Mouse (Mus musculus): ENCODE data around the gene Rab44. TPM values are rescaled to one million over a fixed set of nuclear protein-coding genes. Genes with fewer than 3 reads are reported as not detected.

The Rab44 gene
- polyA plus RNA-seq, 1 experiment from 2014 or later = 0.39 TPM

- Histone ChIP-seq H3K4me2 (replicated peaks; ENCODE audit: low read depth, low read length) (no peak overlapping the region), H3K9ac (ENCODE audit: low read depth, low read length) (no peak overlapping the region), H3K36me3 (ENCODE audit: control insufficient read depth, insufficient read depth, low read length) (no peaks in the 10 kb centered on the region), H3K27ac (ENCODE audit: low read depth, low read length) (no peak overlapping the region), H3K9me3 (ENCODE audit: control insufficient read depth, low read length) (no peaks in the 10 kb centered on the region), H3K27me3 (ENCODE audit: control insufficient read depth, insufficient read depth, low read length) (no peaks in the 10 kb centered on the region), H3K4me1 (ENCODE audit: control insufficient read depth, insufficient read depth, low read length) (0 out of 2 replicates have a peak, but pooled peaks cover 2% of the 10 kb centered on the region), H3K4me3 (ENCODE audit: low read length) (no peak overlapping the region)
- 81% methylated on average over 7 of the region's 7 CpGs for WGBS
- no peak for ATAC-seq (ENCODE audit: low FRiP score, low TSS enrichment)
Measured at GRCm38 (mm10) chr17:29137906-29138305, 24.0 kb downstream of the Rab44 start.

- Histone ChIP-seq H3K27ac (ENCODE audit: low read depth, low read length) (no peak overlapping the region), H3K4me2 (replicated peaks; ENCODE audit: low read depth, low read length) (no peak overlapping the region), H3K36me3 (ENCODE audit: control insufficient read depth, insufficient read depth, low read length) (no peaks in the 10 kb centered on the region), H3K4me1 (ENCODE audit: control insufficient read depth, insufficient read depth, low read length) (no peaks in the 10 kb centered on the region), H3K9ac (ENCODE audit: low read depth, low read length) (no peak overlapping the region), H3K9me3 (ENCODE audit: control insufficient read depth, low read length) (peaks cover 6% of the 10 kb centered on the region; the same call in 1 of the 2 replicates), H3K27me3 (ENCODE audit: control insufficient read depth, insufficient read depth, low read length) (no peaks in the 10 kb centered on the region), H3K4me3 (ENCODE audit: low read length) (no peak overlapping the region)
- no peak for ATAC-seq (ENCODE audit: low FRiP score, low TSS enrichment)
- 87% methylated on average over 3 of the region's 3 CpGs for WGBS
Measured at GRCm38 (mm10) chr17:29141577-29141976, 27.6 kb downstream of the Rab44 start.

GRCm38 (mm10) chr17:29143266-29143665 is 29.3 kb downstream of the Rab44 start:
- Histone ChIP-seq H3K4me3 (ENCODE audit: low read length) (no peak overlapping the region), H3K9me3 (ENCODE audit: control insufficient read depth, low read length) (peaks cover 6% of the 10 kb centered on the region; the same call in 1 of the 2 replicates), H3K27ac (ENCODE audit: low read depth, low read length) (no peak overlapping the region), H3K27me3 (ENCODE audit: control insufficient read depth, insufficient read depth, low read length) (no peaks in the 10 kb centered on the region), H3K36me3 (ENCODE audit: control insufficient read depth, insufficient read depth, low read length) (no peaks in the 10 kb centered on the region), H3K4me1 (ENCODE audit: control insufficient read depth, insufficient read depth, low read length) (no peaks in the 10 kb centered on the region), H3K4me2 (replicated peaks; ENCODE audit: low read depth, low read length) (no peak overlapping the region), H3K9ac (ENCODE audit: low read depth, low read length) (no peak overlapping the region)
- no peak for ATAC-seq (ENCODE audit: low FRiP score, low TSS enrichment)
- 69% methylated on average over 8 of the region's 8 CpGs for WGBS

- Histone ChIP-seq H3K27me3 (ENCODE audit: control insufficient read depth, insufficient read depth, low read length) (no peaks in the 10 kb centered on the region), H3K9ac (ENCODE audit: low read depth, low read length) (no peak overlapping the region), H3K4me3 (ENCODE audit: low read length) (no peak overlapping the region), H3K36me3 (ENCODE audit: control insufficient read depth, insufficient read depth, low read length) (no peaks in the 10 kb centered on the region), H3K4me2 (replicated peaks; ENCODE audit: low read depth, low read length) (no peak overlapping the region), H3K27ac (ENCODE audit: low read depth, low read length) (no peak overlapping the region), H3K9me3 (ENCODE audit: control insufficient read depth, low read length) (peaks cover 6% of the 10 kb centered on the region; the same call in 1 of the 2 replicates), H3K4me1 (ENCODE audit: control insufficient read depth, insufficient read depth, low read length) (no peaks in the 10 kb centered on the region)
- no peak for ATAC-seq (ENCODE audit: low FRiP score, low TSS enrichment)
- WGBS = 92% methylated on average over 12 of the region's 12 CpGs
Measured at GRCm38 (mm10) chr17:29145101-29145500, 31.2 kb downstream of the Rab44 start.

GRCm38 (mm10) chr17:29147273-29147672 is 33.3 kb downstream of the Rab44 start:
- Histone ChIP-seq H3K4me3 (ENCODE audit: low read length) (no peak overlapping the region), H3K9me3 (ENCODE audit: control insufficient read depth, low read length) (peaks cover 6% of the 10 kb centered on the region; the same call in 1 of the 2 replicates), H3K9ac (ENCODE audit: low read depth, low read length) (no peak overlapping the region), H3K27me3 (ENCODE audit: control insufficient read depth, insufficient read depth, low read length) (no peaks in the 10 kb centered on the region), H3K36me3 (ENCODE audit: control insufficient read depth, insufficient read depth, low read length) (no peaks in the 10 kb centered on the region), H3K4me1 (ENCODE audit: control insufficient read depth, insufficient read depth, low read length) (no peaks in the 10 kb centered on the region), H3K4me2 (replicated peaks; ENCODE audit: low read depth, low read length) (no peak overlapping the region), H3K27ac (ENCODE audit: low read depth, low read length) (no peak overlapping the region)
- no peak for ATAC-seq (ENCODE audit: low FRiP score, low TSS enrichment)
- 78% methylated on average over 14 of the region's 14 CpGs for WGBS

GRCm38 (mm10) chr17:29147773-29148172 is 33.8 kb downstream of the Rab44 start:
- H3K4me1 ChIP-seq (ENCODE audit: control insufficient read depth, insufficient read depth, low read length) = no peaks in the 10 kb centered on the region
- H3K36me3 ChIP-seq (ENCODE audit: control insufficient read depth, insufficient read depth, low read length) = no peaks in the 10 kb centered on the region
- H3K9ac ChIP-seq (ENCODE audit: low read depth, low read length) = no peak overlapping the region
- no peak for ATAC-seq (ENCODE audit: low FRiP score, low TSS enrichment)
- H3K27me3 ChIP-seq (ENCODE audit: control insufficient read depth, insufficient read depth, low read length) = no peaks in the 10 kb centered on the region
- no peak overlapping the region for H3K4me3 ChIP-seq (ENCODE audit: low read length)
- peaks cover 6% of the 10 kb centered on the region; the same call in 1 of the 2 replicates for H3K9me3 ChIP-seq (ENCODE audit: control insufficient read depth, low read length)
- no peak overlapping the region for H3K27ac ChIP-seq (ENCODE audit: low read depth, low read length)
- no peak overlapping the region for H3K4me2 ChIP-seq (replicated peaks; ENCODE audit: low read depth, low read length)
- 89% methylated on average over 6 of the region's 6 CpGs for WGBS

GRCm38 (mm10) chr17:29149766-29150165 is 35.8 kb downstream of the Rab44 start:
- Histone ChIP-seq H3K4me1 (ENCODE audit: control insufficient read depth, insufficient read depth, low read length) (no peaks in the 10 kb centered on the region), H3K9me3 (ENCODE audit: control insufficient read depth, low read length) (peaks cover 6% of the 10 kb centered on the region; the same call in 1 of the 2 replicates), H3K9ac (ENCODE audit: low read depth, low read length) (no peak overlapping the region), H3K36me3 (ENCODE audit: control insufficient read depth, insufficient read depth, low read length) (no peaks in the 10 kb centered on the region), H3K27me3 (ENCODE audit: control insufficient read depth, insufficient read depth, low read length) (no peaks in the 10 kb centered on the region), H3K4me2 (replicated peaks; ENCODE audit: low read depth, low read length) (no peak overlapping the region), H3K4me3 (ENCODE audit: low read length) (no peak overlapping the region), H3K27ac (ENCODE audit: low read depth, low read length) (no peak overlapping the region)
- no peak for ATAC-seq (ENCODE audit: low FRiP score, low TSS enrichment)
- 70% methylated on average over 7 of the region's 7 CpGs for WGBS

- Histone ChIP-seq H3K36me3 (ENCODE audit: control insufficient read depth, insufficient read depth, low read length) (no peaks in the 10 kb centered on the region), H3K9me3 (ENCODE audit: control insufficient read depth, low read length) (no peaks in the 10 kb centered on the region), H3K4me1 (ENCODE audit: control insufficient read depth, insufficient read depth, low read length) (no peaks in the 10 kb centered on the region), H3K27ac (ENCODE audit: low read depth, low read length) (no peak overlapping the region), H3K4me2 (replicated peaks; ENCODE audit: low read depth, low read length) (no peak overlapping the region), H3K9ac (ENCODE audit: low read depth, low read length) (no peak overlapping the region), H3K27me3 (ENCODE audit: control insufficient read depth, insufficient read depth, low read length) (no peaks in the 10 kb centered on the region), H3K4me3 (ENCODE audit: low read length) (no peak overlapping the region)
- 63% methylated on average over 5 of the region's 5 CpGs for WGBS
- no peak for ATAC-seq (ENCODE audit: low FRiP score, low TSS enrichment)
Measured at GRCm38 (mm10) chr17:29152547-29152946, 38.6 kb downstream of the Rab44 start.

- Histone ChIP-seq H3K9me3 (ENCODE audit: control insufficient read depth, low read length) (no peaks in the 10 kb centered on the region), H3K27ac (ENCODE audit: low read depth, low read length) (no peak overlapping the region), H3K9ac (ENCODE audit: low read depth, low read length) (no peak overlapping the region), H3K4me1 (ENCODE audit: control insufficient read depth, insufficient read depth, low read length) (no peaks in the 10 kb centered on the region), H3K36me3 (ENCODE audit: control insufficient read depth, insufficient read depth, low read length) (no peaks in the 10 kb centered on the region), H3K4me3 (ENCODE audit: low read length) (no peak overlapping the region), H3K27me3 (ENCODE audit: control insufficient read depth, insufficient read depth, low read length) (no peaks in the 10 kb centered on the region), H3K4me2 (replicated peaks; ENCODE audit: low read depth, low read length) (no peak overlapping the region)
- no peak for ATAC-seq (ENCODE audit: low FRiP score, low TSS enrichment)
- 84% methylated on average over 13 of the region's 13 CpGs for WGBS
Measured at GRCm38 (mm10) chr17:29154247-29154646, 40.3 kb downstream of the Rab44 start.

All from kidney, embryonic 14.5 days (tissue).